Mouse (Mus musculus): ENCODE data around the gene Gls2.

DNA sequence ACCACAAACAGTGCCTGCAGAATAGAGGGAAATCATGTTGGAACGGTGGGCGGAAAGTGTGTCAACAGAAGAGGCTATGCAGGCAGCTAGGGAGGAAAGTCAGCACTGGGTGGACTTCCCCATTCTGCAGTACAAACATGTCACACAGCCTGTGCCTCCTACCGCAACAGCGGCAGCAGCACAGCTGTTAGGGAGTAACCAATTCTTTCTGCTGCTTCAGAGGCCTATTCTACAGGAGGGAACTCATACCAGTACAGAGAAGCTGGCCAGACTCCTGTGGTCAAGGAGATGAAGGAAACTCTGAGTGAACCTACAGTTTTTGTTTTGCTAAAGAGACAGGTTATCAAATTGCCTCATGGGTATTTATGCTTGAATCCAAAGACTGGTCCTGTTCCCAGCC is 64.7 kb downstream of the Gls2 start:
- TF ChIP-seq CTCF (IDR thresholded peaks at IDR 0.05; ENCODE audit: low read depth): no peak
- TF ChIP-seq EP300 (IDR thresholded peaks at IDR 0.05; ENCODE audit: low read depth): no peak

Data from heart, postnatal 0 days (tissue).